Mouse (Mus musculus) lung, embryonic 14.5 days (tissue): ENCODE results near the gene Nabp1. TPM values are rescaled to one million over a fixed set of nuclear protein-coding genes. Genes with fewer than 3 reads are reported as not detected.

Experiments
- ATAC-seq: fragments of 200-750 bp; cut with Nextera tagmentation; 2 replicates; pipeline ENCODE4 v1.8.0; 2017; ENCODE audit warnings: mild to moderate bottlenecking, moderate TSS enrichment, moderate library complexity; ENCODE audit not compliant: insufficient read depth
- DNase-seq: peaks from one replicate; pipeline ENCODE4 v3.0.0-alpha.2; 2015
- H3K27ac ChIP-seq: fragments of 300-500 bp; sonication (generic); 2 replicates; pipeline ENCODE4 v1.5.1; 2014; ENCODE audit warnings: low read depth, mild to moderate bottlenecking, moderate library complexity
- H3K27me3 ChIP-seq: fragments of 300-500 bp; sonication (generic); 2 replicates; pipeline ENCODE4 v1.6.1; 2014; ENCODE audit warnings: low read length, control low read depth; ENCODE audit not compliant: insufficient read depth
- H3K36me3 ChIP-seq: fragments of 300-500 bp; sonication (generic); 2 replicates; pipeline ENCODE4 v1.6.1; 2014; ENCODE audit warnings: control low read depth; ENCODE audit not compliant: insufficient read depth
- H3K4me1 ChIP-seq: fragments of 300-500 bp; sonication (generic); 2 replicates; pipeline ENCODE4 v1.6.1; 2014; ENCODE audit warnings: antibody characterized with exemption, control low read depth; ENCODE audit not compliant: insufficient read depth
- H3K4me2 ChIP-seq: fragments of 300-500 bp; sonication (generic); 2 replicates; pipeline ENCODE4 v1.6.1; 2014; ENCODE audit warnings: mild to moderate bottlenecking
- H3K4me3 ChIP-seq: fragments of 300-500 bp; sonication (generic); 2 replicates; pipeline ENCODE4 v1.5.1; 2014; ENCODE audit warnings: low read depth, low read length
- H3K9ac ChIP-seq: fragments of 300-500 bp; sonication (generic); 2 replicates; pipeline ENCODE4 v1.6.1; 2014
- H3K9me3 ChIP-seq: fragments of 300-500 bp; sonication (generic); 2 replicates; pipeline ENCODE4 v1.6.1; 2016; ENCODE audit warnings: low read depth, low read length, control low read depth
- CTCF ChIP-seq: IDR thresholded peaks from 2 replicates; pipeline ENCODE4 v1.5.1; 2016; ENCODE audit warnings: antibody characterized with exemption, low read depth
- WGBS: fragments of 180-500 bp; shearing (Covaris S2); extraction: QIAGEN DNeasy Blood & Tissue Kit; methylation state at CpG from one replicate; pipeline ENCODE4 v1.1.7; 2014; 5-methylcytosine and 5-hydroxymethylcytosine counted together
- polyA plus RNA-seq: library from polyadenylated mRNA; unstranded; fragments of >200 nt; fragmentation: Nextera tagmentation; extraction: Ambion mirVana; gene quantifications from 2 replicates; pipeline ENCODE4 v1.2.1, GENCODE M21; 2014

Nabp1 gene
- 5.6 and 8.3 TPM in 2 replicates for polyA plus RNA-seq

DNA sequence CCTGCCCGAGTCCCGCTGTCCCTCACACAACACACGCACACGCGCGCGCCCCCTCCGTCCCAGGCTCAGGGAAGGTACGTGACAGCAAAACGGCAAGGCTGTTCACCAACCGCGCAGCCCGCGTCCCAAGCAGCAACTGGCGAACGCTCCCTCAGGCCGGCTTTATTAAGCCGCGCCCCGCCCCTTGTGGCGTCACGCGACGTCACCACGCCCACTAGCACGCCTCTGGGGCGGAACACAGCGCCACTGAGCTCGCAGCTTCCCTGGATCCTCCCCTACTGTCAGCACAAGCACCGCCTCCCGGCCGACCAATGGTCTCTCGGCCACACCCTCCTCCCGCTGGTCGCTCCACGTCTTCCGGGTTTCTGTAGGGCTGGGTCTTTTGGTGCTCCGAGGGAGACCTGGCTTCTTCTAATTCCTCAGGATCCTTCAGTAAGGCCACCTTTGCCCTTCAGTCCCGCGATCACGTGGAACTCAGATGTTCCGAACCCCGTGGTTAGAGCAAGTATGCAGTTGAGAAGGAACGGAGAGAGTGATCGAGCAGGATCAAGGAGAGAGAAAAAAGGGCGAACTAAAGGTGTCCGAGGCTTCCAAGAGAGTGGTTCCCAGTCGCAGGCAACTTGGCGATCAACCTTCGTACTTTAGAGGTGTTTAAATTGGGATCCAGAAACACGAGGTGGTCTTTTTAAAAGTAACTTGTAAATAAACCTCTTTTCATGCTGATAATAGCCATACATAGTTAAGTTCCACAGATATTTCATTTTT is at the start of gene Nabp1:
Nabp1 (minus strand) TSS at position 164 of the 765 bp plus-strand sequence.
- H3K36me3 ChIP-seq = no peaks in the 10 kb centered on the region
- peak; percentile 62 for TF ChIP-seq CTCF
- peak within 1 kb of the TSS; percentile 75 for H3K9ac ChIP-seq
- peak within 1 kb of the TSS; percentile 81 for H3K27ac ChIP-seq
- peak; percentile 100 for ATAC-seq
- H3K27me3 ChIP-seq = no peaks in the 10 kb centered on the region
- peak within 1 kb of the TSS; percentile 63 for H3K4me3 ChIP-seq
- peak; percentile 99 for DNase-seq
- no peaks in the 10 kb centered on the region for H3K9me3 ChIP-seq
- no peaks in the 10 kb centered on the region for H3K4me1 ChIP-seq
- under 1% methylated on average over 51 of the region's 51 CpGs for WGBS
- H3K4me2 ChIP-seq = peak within 1 kb of the TSS; percentile 95

DNA sequence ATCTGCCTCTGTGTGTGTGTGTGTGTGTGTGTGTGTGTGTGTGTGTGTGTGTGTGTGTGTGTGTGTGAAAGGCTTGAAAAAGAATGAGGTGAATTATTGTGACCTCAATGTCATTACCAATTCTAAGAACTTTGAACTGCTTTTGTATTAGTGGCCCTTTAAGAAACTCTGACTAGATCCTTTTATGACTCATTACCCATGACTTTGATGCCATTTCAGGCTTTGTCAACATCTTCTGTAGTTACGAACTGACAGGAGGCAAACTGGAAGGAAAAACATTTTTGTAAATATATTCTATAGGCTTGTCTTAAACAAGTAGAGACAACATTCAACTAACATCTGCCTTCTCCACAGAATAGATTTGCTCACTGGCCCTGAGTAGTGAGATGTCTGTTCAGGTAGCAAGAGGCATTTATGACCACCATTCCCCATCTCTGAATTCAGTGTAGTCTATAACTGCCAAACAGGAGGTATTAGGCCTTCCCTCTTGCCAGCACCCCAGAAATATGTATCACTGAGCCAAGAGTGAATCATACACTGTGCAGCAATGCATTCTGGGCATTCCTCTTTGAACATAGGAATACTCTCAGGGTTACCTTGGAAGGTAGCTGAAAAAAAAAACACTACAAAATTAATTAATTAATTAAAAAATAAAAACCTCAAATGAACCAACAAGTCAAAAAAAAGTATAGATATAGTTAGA is 47.5 kb upstream of the Nabp1 start:
- no peaks in the 10 kb centered on the region for H3K4me1 ChIP-seq
- H3K4me3 ChIP-seq = no peak overlapping the region
- H3K9ac ChIP-seq = no peak overlapping the region
- no peaks in the 10 kb centered on the region for H3K27me3 ChIP-seq
- 82% methylated on average over 1 of the region's 1 CpGs for WGBS
- H3K27ac ChIP-seq = no peak overlapping the region
- TF ChIP-seq CTCF = no peak
- DNase-seq (no peak), ATAC-seq (no peak)
- H3K4me2 ChIP-seq = no peak overlapping the region
- H3K9me3 ChIP-seq = no peaks in the 10 kb centered on the region
- H3K36me3 ChIP-seq = no peaks in the 10 kb centered on the region

- ATAC-seq = no peak
Observed at GRCm38 (mm10) chr1:51521651-51522050, 43.4 kb upstream of the Nabp1 start.

DNA sequence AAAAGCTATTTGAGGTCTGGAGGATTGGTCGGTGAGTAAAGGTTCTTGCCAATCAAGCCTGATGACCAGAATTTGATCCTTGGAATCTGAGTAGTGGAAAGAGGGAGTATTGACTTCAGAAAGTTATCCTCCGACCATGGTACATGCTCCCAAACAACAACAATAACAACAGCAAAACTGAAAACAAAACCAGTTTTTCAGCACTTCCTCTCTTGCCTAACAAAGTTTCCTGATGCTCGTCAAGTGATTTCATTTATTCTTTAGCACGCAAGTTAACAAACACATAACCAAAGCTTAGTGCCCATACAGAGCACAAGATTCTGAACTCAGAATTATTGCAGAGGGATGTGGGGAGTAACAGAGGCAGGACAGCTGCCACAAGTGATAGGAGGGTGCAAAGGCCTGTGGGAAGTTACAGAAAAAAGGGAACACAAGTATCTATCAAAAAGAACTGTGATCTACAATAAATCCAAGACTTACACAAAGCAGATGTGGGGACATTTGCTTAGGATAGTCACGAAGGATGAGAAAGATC is 42.1 kb upstream of the Nabp1 start:
- Histone ChIP-seq H3K27ac (no peak overlapping the region), H3K27me3 (no peaks in the 10 kb centered on the region), H3K9ac (no peak overlapping the region), H3K9me3 (no peaks in the 10 kb centered on the region), H3K36me3 (no peaks in the 10 kb centered on the region), H3K4me2 (no peak overlapping the region), H3K4me1 (no peaks in the 10 kb centered on the region; the same call in 1 of the 2 replicates), H3K4me3 (no peak overlapping the region)
- ATAC-seq (no peak), DNase-seq (no peak)
- no peak for TF ChIP-seq CTCF
- WGBS = 84% methylated on average over 5 of the region's 5 CpGs

More at GRCm38 (mm10) chr1:51521651-51522050, 43.4 kb upstream of the Nabp1 start:
- no peak overlapping the region for H3K4me3 ChIP-seq
- no peak overlapping the region for H3K27ac ChIP-seq
- DNase-seq = no peak
- no peaks in the 10 kb centered on the region for H3K36me3 ChIP-seq
- H3K9me3 ChIP-seq = no peaks in the 10 kb centered on the region
- no peak overlapping the region for H3K9ac ChIP-seq
- H3K4me1 ChIP-seq = no peaks in the 10 kb centered on the region
- H3K27me3 ChIP-seq = no peaks in the 10 kb centered on the region
- WGBS = 84% methylated on average over 8 of the region's 8 CpGs
- no peak overlapping the region for H3K4me2 ChIP-seq
- TF ChIP-seq CTCF = no peak

- ATAC-seq = no peak
- no peak for DNase-seq
- TF ChIP-seq CTCF = no peak
- Histone ChIP-seq H3K9ac (no peak overlapping the region), H3K4me3 (no peak overlapping the region), H3K27ac (no peak overlapping the region), H3K27me3 (no peaks in the 10 kb centered on the region), H3K4me2 (no peak overlapping the region), H3K4me1 (peaks cover 4% of the 10 kb centered on the region; the same call in 1 of the 2 replicates), H3K9me3 (no peaks in the 10 kb centered on the region), H3K36me3 (no peaks in the 10 kb centered on the region)
- WGBS = 84% methylated on average over 3 of the region's 3 CpGs
Observed at GRCm38 (mm10) chr1:51519112-51519511, 40.9 kb upstream of the Nabp1 start.

DNA sequence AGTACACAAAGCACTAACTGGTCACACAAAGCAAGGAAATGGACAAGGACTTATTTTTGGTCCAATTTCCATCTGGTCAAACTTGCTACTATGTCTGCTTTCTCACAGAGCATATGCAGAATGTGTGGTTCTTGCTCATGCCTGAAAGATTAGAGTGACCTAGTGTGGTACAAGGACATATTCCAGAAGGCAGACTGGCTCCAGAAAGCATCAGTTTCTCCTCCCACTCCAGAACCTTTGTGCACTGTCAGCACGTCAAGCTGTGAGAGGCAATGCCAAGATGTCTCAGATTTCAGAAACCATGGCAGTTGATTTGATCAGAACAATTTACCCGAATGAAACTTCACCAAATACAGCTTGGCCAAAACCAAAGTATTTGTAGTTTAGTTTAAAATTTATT is 37.4 kb upstream of the Nabp1 start:
- Histone ChIP-seq H3K4me3 (no peak overlapping the region), H3K4me2 (no peak overlapping the region), H3K27ac (no peak overlapping the region), H3K27me3 (no peaks in the 10 kb centered on the region), H3K36me3 (no peaks in the 10 kb centered on the region), H3K9ac (no peak overlapping the region), H3K4me1 (peaks cover 4% of the 10 kb centered on the region; the same call in 1 of the 2 replicates), H3K9me3 (no peaks in the 10 kb centered on the region)
- no peak for DNase-seq
- peak; percentile 27; the same call in 1 of the 2 replicates for ATAC-seq
- no peak for TF ChIP-seq CTCF
- WGBS = 34% methylated on average over 2 of the region's 2 CpGs

- TF ChIP-seq CTCF = no peak
- peak overlapping the region; percentile 6; the same call in 1 of the 2 replicates for H3K27ac ChIP-seq
- DNase-seq (peak; percentile 60), ATAC-seq (peak; percentile 53; the same call in 1 of the 2 replicates)
- H3K4me1 ChIP-seq = peaks cover 4% of the 10 kb centered on the region; the same call in 1 of the 2 replicates
- no peak overlapping the region for H3K4me3 ChIP-seq
- H3K9ac ChIP-seq = no peak overlapping the region
- no peaks in the 10 kb centered on the region for H3K27me3 ChIP-seq
- 37% methylated on average over 3 of the region's 3 CpGs for WGBS
- no peak overlapping the region for H3K4me2 ChIP-seq
- H3K9me3 ChIP-seq = no peaks in the 10 kb centered on the region
- H3K36me3 ChIP-seq = no peaks in the 10 kb centered on the region
Observed at GRCm38 (mm10) chr1:51515041-51515440, 36.8 kb upstream of the Nabp1 start.
